Mouse (Mus musculus) ovary, adult 18-20 months (tissue): Measurements from ENCODE around the gene Ddb2.
A peak's percentile ranks its signal among the peaks of the same experiment; 100 is the strongest.

Experiments
- DNase-seq: peaks from one replicate; pipeline ENCODE4 v3.0.0; 2022; ENCODE audit warnings: low spot score, mixed read lengths

The Ddb2 gene

DNA sequence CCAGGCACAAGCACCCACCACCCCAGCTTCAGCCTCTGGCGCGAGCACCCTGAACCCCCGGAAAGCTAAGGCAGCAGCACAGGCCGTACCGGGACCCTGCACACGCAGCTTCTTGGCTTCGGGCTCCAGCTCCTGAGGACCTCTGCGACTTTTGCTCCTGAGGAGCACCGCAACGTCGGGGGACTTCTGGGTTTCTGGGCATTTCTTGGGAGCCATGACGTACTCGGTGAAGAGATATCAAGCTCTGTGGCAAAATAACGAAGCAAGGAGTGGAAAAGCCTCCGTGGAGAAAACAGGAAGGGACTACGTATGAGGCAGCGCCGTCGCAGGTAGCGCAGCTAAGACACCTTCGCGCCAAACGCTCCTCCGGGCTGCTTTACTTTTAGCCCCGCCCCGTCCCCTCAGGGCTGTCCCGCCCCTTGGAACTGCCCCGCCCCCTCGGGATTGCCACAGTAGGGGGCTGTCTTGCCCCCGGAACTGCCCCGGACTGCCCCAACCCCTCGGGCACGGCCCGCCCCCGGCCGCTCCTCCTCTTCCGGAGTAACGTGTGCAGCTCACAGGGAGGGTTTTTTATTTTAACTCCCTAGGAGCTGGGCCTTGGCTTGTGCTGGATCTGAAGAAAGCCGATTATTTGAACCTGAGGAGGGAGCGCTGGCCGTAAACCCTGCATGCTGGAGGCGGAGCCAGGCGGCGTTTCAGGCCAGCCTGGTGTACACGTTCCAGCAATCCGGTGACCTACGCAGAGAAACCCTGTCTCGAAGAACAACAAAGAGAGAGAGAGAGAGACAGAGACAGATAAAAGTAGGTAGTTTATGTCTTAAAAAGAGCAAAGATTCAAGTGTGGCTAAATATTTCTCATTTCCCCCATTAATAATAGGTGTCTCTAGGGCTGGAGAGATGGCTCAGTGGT, at the start of gene Ddb2:
TSS of gene Ddb2 (minus strand) at position 382 of the 910 bp plus-strand sequence.
- DNase-seq: peak; percentile 92

- DNase-seq: no peak
These were observed 49.2 kb upstream of the Ddb2 start for GRCm38 (mm10) chr2:91285885-91286505.

GRCm38 (mm10) chr2:91284375-91285199, 47.8 kb upstream of the Ddb2 start:
- DNase-seq: no peak

DNA sequence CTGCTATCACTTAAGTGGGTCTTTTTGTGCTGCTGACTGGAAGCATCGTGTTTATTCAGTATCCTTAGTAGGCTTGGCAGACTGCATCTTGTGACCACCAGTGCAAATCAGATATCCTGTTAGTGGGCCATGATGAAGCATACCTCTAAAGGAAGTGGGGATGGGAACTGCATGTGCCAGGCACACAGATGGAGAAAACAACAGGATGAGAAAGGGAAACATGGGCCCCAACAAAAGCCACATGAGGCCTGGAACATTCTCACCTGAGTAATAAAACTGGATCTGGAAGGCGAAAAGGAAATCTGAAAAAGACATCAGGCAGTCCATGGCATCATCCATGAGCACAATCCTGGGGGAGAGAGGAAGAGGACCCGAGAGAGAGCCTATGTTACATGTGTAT, 47.2 kb upstream of the Ddb2 start:
- DNase-seq: no peak

DNA sequence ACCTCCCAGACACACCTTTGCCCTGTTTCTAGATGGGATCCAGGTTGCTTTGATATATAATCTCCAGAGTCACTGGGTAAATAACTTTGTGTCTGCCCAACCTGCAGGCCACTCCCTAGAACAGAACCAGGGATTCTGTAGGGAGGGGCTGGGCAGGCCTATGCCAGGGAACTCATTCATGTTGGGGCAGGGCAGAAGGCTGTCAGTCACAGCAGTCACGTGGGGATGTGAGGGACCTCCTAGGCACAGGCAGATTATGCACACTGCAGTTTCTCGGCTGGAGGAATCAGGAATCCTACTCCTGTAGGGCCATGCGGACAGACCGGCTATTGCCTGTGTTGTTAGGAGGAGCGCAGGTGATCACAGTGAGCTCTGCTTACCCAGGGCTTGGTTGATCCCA, 44.6 kb upstream of the Ddb2 start:
- DNase-seq: no peak

- no peak for DNase-seq
These were observed 42.6 kb upstream of the Ddb2 start for GRCm38 (mm10) chr2:91279372-91279755.

- DNase-seq: no peak
These were observed 42.1 kb upstream of the Ddb2 start for GRCm38 (mm10) chr2:91278749-91279371.

DNA sequence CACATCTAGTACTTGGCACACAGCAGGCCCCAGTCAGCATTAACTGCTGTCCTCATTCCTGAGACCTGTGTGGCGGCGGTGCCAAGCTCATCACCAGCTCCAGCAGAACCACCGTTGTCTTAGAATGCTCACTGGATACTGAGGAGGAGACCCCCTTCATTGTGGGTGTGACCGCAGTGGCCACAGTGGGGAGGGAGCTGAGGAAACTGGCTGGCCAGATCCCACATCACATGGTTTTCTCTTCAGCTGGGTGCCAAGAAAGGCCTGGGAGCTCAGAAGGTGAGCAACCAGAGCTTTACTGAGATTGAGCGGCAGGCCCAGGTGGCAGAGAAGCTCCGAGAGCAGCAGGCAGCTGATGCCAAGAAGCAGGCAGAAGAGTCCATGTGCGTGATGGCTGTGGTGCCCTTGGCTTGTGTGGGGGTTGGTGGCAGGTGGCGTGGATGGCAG, 32.9 kb upstream of the Ddb2 start:
- no peak for DNase-seq

GRCm38 (mm10) chr2:91268706-91269105, 31.9 kb upstream of the Ddb2 start:
- peak; percentile 60 for DNase-seq

DNA sequence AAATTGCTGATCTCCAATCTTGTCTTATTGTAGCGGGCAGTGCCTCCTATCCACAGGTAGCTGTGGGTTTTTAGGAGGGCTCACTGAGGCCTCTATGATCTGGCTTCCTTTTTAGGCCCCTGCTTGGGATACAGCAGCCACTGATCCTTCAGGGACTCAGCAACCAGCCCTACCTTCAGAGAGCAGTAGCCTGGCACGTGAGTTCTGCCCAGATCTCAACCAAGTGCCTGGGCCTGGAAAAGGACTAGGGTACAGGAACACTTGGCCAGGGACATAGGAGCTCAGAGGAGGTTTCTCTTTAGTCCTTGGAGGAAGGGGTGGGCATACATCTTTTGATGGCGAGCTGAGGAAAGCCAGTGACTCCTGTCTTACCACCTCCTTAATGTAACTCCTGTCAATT, 31.3 kb upstream of the Ddb2 start:
- no peak for DNase-seq

DNA sequence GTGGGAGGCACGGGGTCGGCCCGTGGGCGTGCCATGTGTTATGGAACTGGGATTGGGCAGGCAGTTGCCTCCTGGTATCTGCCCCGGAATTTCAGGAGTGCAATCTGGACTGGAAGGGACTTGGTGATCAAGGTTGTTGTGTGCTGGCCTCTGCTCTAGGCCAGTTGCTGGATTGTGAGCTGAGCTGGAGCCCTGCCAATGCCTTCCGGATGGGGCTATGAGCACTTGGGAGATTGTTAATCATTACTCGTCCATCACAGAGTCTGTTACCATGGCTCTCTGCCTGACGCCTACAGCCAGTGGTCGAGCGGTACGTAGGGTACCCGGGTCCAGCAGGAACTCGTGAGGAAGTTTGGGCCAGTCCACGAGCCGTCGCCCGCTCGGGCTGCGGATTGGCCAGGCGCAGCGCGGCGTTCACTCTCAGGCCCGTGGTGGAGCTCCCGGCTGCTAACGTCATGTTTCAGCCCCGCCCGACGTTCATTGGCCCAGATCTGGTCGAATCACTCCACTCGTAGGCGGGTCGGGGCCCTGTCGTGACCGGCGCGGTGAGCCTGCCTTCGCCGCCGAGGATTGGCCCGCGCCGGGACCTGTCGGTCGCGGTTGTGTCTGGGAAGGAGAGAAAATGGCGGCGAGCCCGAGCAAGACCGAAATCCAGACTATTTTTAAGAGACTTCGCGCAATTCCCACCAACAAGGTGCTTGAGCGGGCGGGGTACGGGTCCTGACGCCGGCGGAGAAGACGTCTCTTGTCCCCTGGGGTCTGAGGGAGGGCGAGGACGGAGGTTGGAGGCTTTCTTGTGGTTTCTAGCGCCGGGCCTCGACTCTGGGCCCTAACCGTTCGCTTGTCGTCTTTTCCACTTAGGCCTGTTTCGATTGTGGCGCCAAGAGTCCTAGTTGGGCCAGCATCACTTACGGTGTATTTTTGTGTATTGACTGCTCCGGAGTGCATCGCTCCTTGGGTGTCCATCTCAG, 28.2 kb upstream of the Ddb2 start, which contains the start of gene Arfgap2:
TSS of gene Arfgap2 (plus strand) at position 264 of the 971 bp plus-strand sequence.
- DNase-seq: peak; percentile 98

DNA sequence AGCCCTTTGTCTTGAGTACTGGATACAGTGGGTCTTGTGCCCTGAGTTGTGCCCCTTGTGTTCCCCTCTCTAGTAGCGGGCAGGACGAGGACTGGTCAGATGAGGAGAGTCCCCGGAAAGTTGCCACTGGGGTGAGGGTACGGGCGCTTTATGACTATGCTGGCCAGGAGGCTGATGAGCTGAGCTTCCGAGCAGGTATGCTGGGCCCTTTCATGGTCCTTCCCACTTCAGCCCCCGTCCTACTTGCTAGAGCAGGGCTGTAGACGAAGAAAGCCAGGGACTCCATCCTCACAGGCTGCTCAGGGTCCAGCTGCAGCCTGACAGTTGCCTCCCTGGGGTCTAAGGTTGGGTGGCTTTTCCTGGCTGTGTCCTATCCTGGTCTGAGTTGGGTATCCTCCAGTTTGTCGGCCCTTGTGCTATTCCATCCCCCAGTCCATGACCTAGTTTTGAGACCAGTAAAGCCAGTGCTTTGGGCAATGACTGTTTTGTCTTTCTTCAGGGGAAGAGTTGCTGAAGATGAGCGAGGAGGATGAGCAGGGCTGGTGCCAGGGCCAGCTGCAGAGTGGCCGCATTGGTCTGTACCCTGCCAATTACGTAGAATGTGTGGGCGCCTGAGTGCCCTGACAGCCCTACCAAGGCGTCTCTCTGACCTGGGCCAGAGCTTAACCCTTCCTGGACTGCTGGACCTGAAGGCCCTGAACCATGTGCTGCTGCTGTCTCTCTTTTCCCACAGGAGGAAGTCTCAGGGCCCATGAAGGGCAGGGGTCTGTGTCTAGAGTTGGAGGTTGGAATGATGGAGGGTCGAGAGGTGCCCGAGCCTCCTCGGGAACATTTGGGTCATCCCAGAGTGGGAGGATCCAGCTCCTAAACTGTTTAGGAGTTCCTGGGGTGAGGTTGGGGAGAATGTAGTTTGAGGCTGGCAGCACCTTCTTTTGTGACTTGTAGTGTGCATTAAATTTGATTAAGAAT, 27.2 kb upstream of the Ddb2 start:
- DNase-seq: no peak

DNA sequence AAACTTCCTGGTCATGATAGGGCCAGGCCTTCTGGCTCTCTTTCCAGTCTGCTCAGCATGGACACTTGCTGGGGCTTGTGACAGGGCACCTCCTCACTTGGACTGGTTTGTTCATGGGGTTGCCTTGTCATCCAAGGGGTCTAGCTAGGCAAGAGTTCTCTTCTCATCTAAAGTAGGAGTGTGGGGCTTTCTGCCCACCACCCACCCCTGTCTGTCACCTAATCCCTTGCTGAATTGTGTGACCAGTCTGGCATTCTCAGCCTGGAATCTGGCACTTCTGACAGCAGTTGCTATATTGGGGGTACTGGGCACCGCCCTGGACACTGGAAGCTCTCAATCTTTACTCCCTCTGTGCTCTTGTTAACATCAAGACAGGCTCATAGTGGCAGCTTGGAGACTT, 22.7 kb upstream of the Ddb2 start:
- no peak for DNase-seq

GRCm38 (mm10) chr2:91258830-91259229, 22.0 kb upstream of the Ddb2 start:
- no peak for DNase-seq

DNA sequence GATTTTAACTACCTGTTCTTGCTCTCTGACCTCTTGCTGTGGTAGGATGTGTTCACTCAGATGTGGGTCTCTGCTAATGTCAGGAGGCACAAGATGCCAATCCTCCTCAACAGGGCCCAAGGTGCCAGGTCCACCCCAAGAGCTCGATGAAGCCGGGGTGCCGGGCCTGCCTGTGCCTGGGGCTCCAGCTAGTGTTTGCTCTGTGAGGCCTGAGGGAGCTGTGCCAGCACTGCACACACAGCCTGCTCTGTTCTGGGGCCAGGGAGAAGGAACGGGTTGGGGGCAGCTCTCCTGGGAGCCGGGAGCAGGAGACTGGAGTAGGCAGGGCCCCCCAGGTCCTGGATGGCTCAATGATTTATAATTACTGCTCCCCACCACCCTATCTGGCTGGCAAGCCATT, 21.3 kb upstream of the Ddb2 start:
- DNase-seq: no peak

DNA sequence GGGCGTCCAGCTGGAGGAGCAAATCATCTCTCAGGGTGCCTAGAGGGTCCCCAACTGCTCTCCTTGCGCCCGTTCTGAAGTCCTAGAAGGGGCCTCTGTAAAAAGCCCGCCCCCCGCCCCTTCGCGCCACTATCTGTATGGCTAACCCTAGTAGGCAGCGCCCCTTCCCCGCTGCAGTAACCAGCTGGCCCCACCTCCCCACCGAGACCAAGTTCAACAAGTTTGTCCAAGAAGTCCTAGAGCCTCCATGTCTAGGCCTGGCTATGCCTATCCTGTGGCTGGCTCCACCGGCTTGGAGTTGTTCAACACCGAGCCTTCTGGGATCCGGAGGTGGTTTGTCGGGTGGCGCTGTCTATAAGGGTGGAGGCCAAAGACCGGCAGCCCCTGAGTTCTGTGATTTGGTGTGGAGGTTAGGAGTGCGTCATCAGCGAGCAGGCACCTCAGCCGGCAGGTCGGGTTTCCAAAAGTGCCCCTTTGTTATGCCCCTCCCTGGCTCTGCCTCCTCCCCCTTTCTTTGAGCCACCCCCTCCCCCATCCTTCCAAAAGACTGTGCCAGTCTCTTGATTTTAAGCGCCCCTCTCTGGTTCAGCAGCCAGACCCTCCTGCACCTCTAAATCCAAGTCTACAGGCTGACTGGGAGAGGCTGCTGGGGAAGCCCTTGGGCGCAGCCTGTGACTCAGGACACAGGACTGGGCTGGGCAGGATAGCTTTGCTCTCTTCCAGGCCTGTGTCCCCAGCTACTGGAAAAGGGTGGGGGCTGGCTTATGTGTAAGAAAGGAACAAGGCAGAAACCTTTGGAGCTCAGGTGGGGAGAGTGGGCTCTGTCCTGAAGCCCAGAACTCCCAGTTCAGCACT, 20.6 kb upstream of the Ddb2 start:
- DNase-seq: no peak

- DNase-seq: no peak
These were observed 19.7 kb upstream of the Ddb2 start for GRCm38 (mm10) chr2:91256256-91257125.
